Mouse (Mus musculus) skeletal muscle tissue, adult 2 months (tissue): Measurements from ENCODE around the gene Plekha7.

Source experiments
- DNase-seq: peaks from one replicate; pipeline ENCODE4 v3.0.0-alpha.2; 2012; ENCODE audit warnings: low read depth, low spot score

Gene Plekha7

GRCm38 (mm10) chr7:116187521-116187920 is 120.7 kb downstream of the Plekha7 start:
- DNase-seq: no peak

- no peak for DNase-seq
Observed at GRCm38 (mm10) chr7:116186847-116187246, 121.3 kb downstream of the Plekha7 start.

GRCm38 (mm10) chr7:116186156-116186555 is 122.0 kb downstream of the Plekha7 start:
- DNase-seq: no peak

- DNase-seq: no peak
Observed at GRCm38 (mm10) chr7:116184358-116185057, 123.7 kb downstream of the Plekha7 start.

GRCm38 (mm10) chr7:116182451-116182850 is 125.7 kb downstream of the Plekha7 start:
- no peak for DNase-seq

GRCm38 (mm10) chr7:116181444-116181946 is 126.7 kb downstream of the Plekha7 start:
- no peak for DNase-seq

GRCm38 (mm10) chr7:116178916-116179315 is 129.3 kb downstream of the Plekha7 start:
- no peak for DNase-seq

- DNase-seq: no peak
Observed at GRCm38 (mm10) chr7:116172774-116173173, 135.4 kb downstream of the Plekha7 start.

GRCm38 (mm10) chr7:116169426-116169825 is 138.8 kb downstream of the Plekha7 start:
- DNase-seq: no peak

- DNase-seq: no peak
Observed at GRCm38 (mm10) chr7:116168224-116168623, 140.0 kb downstream of the Plekha7 start.

- DNase-seq: no peak
Observed at GRCm38 (mm10) chr7:116164232-116164631, 143.9 kb downstream of the Plekha7 start.

- no peak for DNase-seq
Observed at GRCm38 (mm10) chr7:116161544-116161943, 146.6 kb downstream of the Plekha7 start.

GRCm38 (mm10) chr7:116156894-116157143 is 151.4 kb downstream of the Plekha7 start:
- DNase-seq: no peak

GRCm38 (mm10) chr7:116156072-116156893 is 151.9 kb downstream of the Plekha7 start:
- DNase-seq: peak; percentile 7

- no peak for DNase-seq
Observed at GRCm38 (mm10) chr7:116153781-116154368, 154.3 kb downstream of the Plekha7 start.

- no peak for DNase-seq
Observed at GRCm38 (mm10) chr7:116149568-116149967, 158.6 kb downstream of the Plekha7 start.

GRCm38 (mm10) chr7:116147114-116147513 is 161.1 kb downstream of the Plekha7 start:
- no peak for DNase-seq

GRCm38 (mm10) chr7:116145030-116145429 is 163.1 kb downstream of the Plekha7 start:
- no peak for DNase-seq

- no peak for DNase-seq
Observed at GRCm38 (mm10) chr7:116137671-116138070, 170.5 kb downstream of the Plekha7 start.

GRCm38 (mm10) chr7:116137149-116137548 is 171.0 kb downstream of the Plekha7 start:
- no peak for DNase-seq

GRCm38 (mm10) chr7:116134413-116135292 is 173.5 kb downstream of the Plekha7 start:
- no peak for DNase-seq

- peak; percentile 59 for DNase-seq
Observed at GRCm38 (mm10) chr7:116132078-116132477, 176.1 kb downstream of the Plekha7 start.
